Mouse (Mus musculus) thymus, postnatal 4 days (tissue): ENCODE measurements at regions not wholly inside any gene's neighbourhood (a gene's known extent, or its start where the extent isn't known, plus 50 kb on each side); places are given as distances from the start of the nearest gene placed in this dataset.

Source experiments
- DNase-seq: peaks from one replicate; pipeline ENCODE4 v3.0.0; 2021

DNA sequence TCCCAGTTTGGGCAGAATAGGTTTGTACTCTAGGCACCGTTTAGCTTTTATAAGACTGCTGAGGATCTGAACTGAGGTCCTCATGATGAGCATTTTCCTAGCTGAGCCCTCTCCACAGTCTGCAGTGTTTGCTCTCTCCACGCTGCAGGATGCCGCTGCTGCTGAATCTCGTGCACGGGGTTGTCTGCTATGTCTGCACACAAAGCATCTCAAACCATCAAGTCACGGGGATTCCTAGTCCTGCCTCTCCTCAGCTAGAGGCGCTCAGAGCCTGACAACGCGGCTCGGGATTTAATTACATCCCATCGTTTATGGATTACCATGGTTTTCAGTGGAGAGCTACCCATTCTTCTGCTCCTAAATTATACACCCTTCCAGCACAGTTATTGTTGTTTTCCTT lies 175.6 kb downstream of the Rnf144b start:
- no peak for DNase-seq

DNA sequence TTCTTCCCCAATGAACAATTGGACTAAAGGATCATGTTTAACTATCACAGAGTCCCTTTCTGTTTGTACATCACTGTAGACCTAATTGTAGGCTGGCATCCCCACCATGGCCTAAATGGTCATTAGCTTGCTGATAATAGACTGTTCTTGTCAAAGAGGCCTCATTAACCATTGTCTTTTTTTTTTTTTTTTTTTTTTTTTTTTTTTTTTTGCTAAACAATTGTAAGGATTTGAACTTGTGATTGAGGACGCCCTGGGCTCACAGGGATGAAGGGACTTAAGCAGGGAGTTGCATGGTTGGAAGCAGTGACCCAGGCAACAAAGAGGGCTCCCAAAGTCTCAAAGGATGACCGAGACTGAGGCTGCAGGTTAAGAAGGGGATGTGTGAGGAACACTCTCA lies 178.0 kb downstream of the Rnf144b start:
- DNase-seq, result no peak

DNA sequence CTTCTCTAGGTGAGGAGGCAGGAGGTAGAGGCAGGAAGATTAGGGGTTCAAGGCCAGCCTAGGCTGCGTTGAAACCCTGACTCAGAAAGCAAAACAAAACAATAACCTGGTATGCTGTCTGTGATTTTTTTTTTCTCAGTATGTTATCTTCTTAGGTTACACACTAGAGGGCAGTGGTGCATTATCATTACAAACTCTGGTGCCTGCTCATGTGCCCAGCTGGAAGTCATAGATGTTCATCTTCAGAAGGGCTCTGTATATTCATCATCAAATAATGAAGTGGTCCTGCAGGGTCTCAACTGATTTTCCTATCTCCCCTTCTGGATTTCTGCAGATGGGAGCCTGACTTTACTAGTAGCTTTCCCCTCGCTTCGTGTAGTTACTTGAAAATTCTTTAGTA lies 178.6 kb downstream of the Rnf144b start:
- no peak for DNase-seq

DNA sequence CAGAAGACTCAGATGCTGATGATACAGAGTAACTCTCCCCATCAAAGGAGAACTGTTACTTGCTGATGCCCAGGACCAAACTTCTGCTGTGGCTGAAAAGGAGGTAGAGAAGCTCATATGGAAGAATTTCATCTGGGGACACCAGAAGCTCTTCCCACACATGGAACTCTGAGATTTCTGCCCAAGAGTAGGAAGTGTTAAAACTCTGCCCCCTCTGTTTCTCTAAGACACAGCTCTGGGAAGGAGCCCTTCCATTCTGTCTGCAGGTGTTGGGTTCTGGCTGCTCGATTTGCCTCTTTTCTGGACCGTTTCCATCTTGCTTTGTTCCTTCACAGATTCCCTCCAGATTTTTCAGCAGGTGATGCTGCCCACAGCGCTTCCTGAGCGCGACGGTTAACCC lies 187.0 kb downstream of the Rnf144b start:
- no peak for DNase-seq

DNA sequence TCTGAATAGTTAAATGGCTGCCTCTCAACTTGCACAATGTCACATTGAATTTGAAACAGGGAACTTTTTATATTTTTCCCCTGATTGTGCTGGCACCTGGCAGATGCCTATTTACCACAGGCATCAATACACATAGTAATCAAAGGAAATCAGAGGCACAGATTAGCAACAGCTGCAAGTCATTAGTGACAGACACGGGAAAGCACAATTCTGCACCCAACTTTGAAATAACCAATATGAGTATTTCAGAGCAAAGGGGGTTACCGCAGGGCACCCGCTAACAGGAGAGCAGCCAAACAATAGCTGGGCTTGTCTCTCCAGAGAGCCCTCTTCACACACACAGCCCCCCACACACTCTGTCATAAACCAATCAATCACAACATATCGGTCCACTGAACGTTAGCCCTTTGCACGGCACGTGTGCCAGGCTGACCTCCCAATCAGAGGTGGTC lies 188.3 kb downstream of the Rnf144b start:
- DNase-seq, result no peak

DNA sequence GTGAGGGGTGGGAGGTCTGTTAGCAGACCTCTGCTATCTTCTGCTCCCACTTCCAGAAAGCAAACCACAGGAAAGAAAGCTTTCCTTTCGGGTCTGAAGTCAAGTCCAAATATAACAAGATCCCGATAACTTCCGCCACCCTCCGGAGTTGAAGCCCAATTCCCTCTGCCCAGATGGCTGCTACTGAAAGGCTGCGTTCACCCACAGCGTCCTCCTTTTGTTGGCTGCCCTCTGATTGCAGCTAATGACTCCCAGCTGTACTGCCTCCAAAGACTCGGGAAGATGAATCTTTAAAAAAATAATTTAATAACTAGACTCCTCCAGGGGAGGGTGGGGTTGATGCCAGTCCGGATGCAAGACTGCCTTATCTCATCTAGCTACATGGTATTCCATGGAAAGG lies 197.1 kb downstream of the Rnf144b start:
- DNase-seq, result no peak

DNA sequence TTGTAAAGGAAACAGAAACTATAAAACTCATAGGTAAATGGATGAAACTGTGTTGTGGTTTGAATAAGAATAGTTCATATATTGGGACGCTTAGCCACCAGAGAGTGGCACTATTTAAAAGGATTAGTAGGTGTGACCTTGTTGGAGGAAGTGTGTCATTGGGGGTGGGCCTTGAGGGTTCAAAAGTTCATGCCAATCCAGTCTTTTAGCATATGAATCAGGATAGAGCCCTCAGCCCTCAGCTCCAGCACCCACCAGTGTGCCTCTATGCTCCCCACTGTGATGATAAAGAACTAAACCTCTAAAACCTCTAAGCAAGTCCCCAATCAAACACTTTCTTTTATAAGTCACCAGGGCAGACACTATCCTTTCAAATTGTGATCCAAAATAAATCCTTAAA lies 199.4 kb downstream of the Rnf144b start:
- DNase-seq, result no peak

DNA sequence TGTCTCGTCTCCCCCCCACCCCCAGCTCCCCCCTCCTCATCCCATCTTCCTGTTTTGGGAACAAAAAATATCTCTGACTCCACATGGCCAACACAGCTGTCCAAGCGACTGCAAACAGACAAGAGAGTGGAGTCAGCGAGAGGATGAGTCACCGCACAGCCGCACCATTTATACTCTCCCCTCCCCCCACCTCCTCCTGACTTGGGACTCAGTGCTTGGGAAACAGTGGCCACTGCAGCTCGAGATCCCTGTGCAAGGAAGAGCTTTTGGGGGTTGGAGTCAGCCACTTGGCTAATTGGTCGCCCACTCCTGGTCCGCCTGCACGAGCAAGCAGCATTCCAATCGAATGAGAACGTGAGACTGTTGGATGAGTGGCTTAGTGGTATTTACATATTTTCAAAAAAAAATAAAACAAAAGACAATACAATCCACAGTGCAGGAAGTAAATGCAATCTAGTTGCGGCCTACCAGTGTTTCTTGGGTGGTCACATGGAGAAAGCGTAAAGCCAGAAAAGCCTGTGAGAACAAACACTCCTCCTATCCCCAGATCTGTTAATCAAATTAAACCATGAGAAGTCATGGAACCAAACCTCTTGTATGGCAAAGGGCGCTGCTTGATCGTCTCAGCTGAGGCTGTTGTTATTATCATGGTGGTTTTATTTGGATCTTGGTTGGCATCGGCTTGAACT lies 213.7 kb downstream of the Rnf144b start:
- no peak for DNase-seq

DNA sequence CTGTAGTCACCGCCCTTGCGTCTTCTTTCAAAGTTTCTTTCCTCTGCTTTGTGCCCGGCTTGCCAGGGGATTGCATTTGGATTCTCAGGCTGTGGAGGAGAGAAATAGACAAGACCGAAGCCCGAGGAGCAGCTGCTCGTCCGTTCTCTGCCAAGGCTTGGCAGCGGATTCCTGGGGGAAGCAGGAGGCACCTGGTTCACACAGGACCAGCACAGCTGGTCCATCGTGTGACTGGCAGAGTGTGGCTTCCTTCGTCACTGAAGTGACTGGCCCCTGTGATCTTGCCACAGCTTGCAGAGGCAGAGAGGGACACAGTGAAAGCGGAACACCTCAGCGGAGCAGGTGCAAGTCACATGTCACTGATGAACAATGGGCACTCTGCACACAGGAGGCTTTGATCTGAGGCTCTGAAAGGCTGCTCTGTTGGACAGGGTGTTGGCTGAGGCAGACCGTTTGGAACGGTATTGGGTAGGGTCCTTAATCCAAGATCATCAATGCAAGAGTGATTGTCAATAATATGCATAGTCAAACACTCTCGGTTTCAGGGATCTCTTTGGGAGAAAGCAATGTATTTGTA lies 214.5 kb downstream of the Rnf144b start:
- no peak for DNase-seq

DNA sequence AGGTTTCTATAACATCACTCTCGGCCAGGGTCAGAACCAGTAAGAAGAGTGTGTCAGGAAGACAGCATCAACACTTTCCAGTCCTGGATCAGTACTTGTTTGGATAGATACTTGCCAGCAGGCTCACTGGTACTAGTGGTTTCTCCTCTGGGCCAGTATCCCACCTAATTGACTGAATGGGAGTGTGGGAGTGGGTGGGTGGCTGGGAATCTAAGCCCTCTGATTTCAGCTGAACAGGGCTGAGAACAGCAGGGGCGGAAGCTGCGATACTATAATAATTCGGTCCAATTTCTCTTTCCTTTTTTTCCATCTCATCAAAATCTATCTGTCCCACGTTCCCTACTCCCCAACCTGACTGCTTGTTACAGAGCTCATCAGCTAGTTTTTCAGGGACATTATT lies 217.0 kb downstream of the Rnf144b start:
- no peak for DNase-seq

DNA sequence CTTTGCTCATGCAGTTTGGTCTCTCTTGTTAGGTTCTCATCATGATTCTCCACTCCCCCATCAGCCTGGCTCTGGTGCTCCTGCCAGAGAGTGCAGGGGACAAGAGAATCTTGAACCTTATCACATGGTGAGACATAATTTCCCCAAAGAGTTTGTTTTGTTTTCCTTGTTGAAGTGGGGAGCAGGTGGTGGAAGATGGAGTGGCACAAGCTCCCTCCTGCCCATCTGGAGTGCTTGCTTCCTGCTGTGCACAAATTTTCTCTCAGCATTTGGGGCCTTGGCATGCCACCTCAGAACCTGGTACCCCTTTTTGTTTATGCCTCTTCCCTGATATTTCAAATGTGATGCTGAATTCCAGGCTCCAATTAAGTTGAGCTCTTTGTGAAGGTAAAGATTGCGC lies 219.9 kb downstream of the Rnf144b start:
- DNase-seq, result no peak

DNA sequence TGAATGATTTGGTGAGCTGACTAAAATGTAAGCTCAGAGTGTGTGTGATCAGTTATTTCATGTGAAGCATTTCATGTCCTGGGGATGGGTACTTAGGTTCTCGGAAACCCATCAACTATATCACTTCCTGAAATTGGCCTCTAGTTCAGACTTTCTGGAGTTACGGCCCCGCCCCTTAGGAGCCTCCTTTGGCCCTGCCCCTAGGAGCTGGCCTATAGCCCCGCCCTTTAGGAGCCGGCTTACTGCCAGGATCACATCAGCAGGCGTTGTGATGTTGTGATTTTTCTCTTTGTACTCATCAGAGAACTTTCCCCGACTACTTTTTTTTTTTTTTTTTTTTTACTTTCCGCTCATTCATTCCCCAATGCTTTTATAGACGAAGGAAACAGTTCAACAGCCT lies 223.1 kb downstream of the Rnf144b start:
- DNase-seq, result peak; percentile 14

DNA sequence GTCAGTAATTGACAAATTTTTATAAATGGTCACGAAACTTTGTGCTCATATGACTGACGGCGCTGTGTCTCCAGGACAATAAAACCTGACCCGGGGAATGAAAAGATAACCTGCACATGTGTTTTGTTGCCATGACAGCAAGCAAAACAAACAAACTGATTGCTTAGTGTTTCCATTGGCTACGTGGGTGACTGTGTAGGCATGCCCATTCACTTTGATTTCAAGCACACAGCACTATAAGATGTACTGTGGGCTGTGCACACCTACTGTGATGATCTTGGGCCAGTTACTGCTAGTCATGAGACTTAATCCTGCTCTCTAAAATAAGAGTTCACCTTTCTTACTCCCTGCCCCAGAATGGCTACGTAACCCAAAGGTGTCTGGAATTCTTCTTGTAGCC lies 225.4 kb downstream of the Rnf144b start:
- DNase-seq, result no peak

DNA sequence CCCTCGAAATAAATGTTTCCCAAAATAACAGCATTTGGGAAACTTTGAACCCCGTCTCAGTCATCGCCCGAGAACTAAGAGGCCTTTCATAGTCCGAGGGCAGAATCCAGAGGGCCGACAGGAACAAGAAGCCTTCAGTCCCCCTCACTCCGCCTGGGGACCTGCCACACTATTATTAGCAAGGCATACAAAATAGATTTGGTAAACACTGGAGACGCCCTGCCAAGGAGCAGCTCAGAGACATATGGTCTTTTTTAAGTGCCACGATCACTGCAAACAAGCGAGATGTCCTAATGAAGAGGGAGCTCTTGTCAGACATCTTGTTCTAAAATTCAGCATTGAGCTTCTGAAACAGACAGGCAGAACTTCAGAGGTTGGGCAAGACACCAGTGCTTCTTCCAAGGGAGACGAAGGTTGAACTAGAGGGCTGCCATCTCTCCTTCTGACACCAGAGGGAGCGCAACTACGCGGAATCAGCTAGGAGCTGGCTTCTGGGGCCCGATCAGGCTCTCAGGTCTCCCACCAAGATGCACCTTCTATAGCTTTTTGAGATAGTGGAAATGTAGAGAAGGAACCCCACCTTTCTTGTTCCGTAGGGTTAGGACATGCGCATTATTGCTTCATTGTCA lies 226.2 kb downstream of the Rnf144b start:
- DNase-seq, result peak; percentile 62

DNA sequence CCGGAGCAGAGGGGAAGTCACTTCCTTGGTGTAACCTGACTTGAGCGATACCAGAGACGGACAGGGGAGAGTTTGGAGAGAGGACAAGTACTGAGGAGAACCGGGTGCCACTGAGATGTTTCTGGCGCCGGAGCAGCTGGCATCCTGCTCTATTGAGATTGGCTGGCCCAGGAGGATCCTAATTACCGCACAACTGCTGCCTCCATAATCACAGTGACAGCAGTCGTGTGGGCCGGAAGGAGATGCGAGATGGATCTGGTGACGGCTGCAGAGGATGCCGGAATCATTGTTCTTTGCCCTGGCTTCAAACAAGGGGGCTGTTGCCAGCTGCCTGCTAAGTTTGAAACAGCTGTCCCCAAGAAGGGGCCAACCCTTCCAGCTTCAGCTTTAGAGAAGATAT lies 232.0 kb downstream of the Rnf144b start:
- DNase-seq, result no peak

DNA sequence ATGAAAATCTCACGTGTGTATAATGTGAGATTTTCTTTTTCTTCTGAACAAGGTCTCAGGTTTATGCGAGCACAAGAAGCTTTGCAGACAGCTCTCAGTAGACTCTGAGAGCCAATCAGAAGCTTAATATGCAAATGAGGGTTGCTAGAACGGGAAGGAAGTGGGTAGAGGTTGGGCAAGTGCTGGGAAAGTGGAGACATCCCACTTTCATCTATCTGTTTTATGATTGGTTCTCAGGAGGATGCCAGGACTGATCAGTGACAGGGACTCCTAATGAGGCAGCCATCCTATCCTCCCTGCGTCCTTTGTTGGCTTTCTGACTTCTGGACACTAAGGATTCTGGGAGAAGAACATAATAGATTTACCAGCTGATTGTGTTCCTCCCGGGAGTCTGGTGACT lies 232.7 kb downstream of the Rnf144b start:
- no peak for DNase-seq

DNA sequence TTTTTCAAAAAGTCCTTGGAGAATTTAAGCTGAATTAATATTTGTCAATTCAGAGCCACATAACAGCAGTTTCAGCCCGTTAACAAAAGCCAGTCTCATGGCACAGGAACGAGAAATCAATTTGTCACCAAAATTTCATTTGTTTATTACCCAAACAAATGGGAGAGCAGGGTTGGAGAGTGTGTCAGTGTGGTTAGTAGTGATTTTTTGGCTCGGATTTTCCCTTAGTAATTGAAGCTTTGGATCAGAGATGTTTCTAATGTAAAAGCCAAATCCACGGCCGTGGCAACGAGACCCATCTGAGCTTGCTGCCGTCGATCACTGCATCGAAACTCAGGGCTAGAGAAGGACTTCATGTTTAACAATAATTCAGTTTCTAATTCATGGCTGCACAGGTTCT lies 236.5 kb downstream of the Rnf144b start:
- DNase-seq, result no peak

DNA sequence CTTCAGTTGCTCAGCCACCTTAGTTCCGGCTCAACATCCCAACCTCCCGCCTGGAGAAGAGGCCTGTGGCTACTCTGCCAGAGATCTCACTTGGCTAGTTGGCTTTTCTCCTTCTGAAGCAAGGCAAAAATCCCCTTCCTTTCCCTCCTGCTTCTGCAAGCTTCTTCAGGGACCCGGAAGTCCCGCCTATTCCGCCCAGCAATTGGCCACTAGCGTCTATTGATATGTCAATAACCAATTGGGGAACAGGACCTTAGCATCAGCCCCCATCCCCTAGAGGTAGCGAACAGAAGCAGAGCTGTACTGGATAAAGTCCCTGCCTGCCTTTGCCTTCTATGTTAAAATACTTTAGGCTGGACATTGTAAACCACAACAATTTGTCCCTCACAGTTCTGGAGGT lies 243.3 kb downstream of the Rnf144b start:
- no peak for DNase-seq

DNA sequence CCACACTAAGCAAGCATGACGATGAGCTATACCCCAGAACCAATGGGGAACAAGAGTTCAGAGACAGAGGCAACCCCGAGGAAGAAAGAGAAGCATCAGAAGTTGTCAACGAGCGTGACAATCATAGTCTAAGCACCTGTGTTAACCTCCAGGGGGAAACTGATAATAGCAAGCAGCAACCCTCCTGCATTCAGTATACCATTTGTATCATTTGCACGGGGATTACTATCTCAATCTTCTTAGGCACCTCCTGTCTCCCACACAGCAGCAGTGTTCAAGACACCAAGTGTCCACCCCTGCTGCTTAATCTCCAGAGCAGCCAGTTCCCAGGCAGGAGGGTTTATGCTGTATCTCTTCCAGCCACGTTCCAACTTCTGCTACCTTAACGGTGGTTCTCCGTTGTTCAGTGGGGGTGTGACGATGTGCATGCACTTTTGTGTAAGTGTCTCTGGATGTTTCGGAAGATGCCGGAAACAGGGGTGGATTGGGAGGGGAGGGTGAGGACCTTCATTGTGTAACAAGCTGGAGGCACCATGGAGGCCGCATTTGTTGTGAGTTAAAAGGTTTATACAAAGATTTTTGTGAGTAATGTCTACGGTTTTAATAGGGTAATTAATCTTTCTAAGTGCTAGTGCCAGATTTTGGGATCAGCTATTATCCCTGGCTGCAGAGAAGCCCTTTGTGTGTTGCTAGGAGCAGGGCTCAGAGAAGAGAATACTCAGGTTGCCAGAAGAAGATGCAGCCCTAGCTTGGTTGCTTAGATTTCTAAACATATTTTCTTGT lies 245.8 kb downstream of the Rnf144b start:
- no peak for DNase-seq

DNA sequence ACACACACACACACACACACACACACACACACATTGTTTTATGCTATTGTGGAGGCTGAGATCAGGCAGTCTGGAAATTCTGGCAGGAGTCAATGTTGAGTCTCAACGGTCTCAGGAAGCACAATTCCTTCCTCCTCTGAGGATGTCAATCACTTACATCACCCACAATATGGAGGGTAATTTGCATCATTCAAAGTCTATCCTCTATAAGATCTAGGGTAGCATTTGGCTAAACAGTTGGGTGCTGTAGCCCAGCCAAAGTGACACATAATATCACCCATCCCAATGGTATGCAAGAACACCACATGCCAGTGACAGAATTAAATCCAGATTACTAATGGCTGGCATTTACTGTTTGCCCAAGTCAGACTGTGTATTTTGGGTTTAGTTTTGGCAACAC lies 252.1 kb downstream of the Rnf144b start:
- no peak for DNase-seq

DNA sequence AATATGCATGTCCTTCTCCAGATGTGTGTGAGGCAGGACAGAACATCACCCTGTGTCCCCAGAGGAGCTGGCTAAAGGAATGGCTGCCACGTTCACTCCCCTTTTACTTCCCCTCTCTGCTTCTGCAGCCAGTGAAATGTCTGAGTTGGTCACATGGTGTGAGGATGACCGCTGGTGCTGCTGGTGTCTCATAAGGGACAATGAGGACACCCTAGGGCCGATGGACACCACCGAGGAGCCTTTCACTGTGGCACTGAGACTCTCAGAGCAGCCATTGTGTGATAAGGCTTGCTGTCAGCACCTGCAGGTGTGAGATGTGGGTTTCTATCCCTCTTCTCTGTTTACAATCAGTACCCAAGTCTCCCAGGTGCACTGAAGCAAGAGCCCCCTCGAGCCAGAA lies 268.6 kb downstream of the Rnf144b start:
- no peak for DNase-seq

DNA sequence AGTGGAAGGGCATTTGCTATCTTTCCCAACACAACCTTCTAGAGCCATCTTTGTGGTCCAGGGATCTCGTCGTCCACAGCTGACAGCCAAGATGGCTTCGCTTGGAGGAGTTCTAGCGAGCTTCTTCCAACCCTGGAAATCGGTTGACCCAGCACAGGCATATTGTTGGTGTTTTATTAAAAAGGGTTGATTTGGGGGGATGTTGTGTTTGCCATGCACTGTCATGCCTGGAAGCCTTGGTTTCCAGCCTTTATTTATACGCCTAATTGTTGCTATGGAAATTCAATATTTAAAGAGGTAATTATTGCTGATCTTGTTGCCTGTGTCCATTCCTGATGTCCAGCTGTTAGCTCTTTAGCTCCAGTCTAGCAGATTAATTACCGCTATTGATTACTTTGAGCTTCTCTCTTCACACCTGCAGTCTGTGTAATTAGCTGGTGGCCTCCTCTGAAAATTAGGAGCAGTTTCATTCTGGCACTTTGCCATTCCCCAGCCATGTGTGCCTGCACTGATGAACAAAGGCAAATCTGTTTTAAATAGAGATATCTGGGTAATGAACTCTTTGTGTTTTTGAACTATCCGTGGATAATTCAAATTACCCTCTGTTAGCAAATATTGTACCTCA lies 275.4 kb downstream of the Rnf144b start:
- no peak for DNase-seq

DNA sequence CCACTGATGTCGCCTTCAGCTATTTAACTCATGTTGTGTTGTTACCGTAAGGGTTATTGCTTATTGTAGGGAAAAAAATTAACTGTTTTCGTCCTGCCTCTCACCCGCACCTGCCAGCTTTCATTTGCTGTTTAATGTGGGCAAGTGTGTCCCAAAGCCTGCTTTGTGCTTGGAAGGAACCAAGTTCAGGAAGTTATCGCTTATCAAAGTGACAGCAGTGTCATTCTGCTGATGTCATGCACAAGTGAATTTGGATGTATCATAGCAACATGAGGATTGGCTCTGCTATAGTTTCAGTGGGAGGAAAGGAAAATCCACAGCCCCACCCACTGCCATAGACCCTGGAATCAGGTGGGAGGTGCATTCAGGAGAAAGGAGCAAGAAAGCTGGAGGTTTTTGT lies 276.5 kb downstream of the Rnf144b start:
- no peak for DNase-seq
